Mouse (Mus musculus) megakaryocyte, embryonic 14.5 days (primary cell): Measurements from ENCODE around the gene Greb1.

Experiments
- FLI1 ChIP-seq: IDR thresholded peaks from 2 replicates; pipeline ENCODE4 v1.6.1; 2012; ENCODE audit warnings: low read length, inconsistent platforms, mixed read lengths
- GATA1 ChIP-seq: IDR thresholded peaks from 3 replicates; pipeline ENCODE4 v1.6.1; 2012; ENCODE audit warnings: mixed read lengths, low read length, inconsistent platforms, borderline replicate concordance

DNA sequence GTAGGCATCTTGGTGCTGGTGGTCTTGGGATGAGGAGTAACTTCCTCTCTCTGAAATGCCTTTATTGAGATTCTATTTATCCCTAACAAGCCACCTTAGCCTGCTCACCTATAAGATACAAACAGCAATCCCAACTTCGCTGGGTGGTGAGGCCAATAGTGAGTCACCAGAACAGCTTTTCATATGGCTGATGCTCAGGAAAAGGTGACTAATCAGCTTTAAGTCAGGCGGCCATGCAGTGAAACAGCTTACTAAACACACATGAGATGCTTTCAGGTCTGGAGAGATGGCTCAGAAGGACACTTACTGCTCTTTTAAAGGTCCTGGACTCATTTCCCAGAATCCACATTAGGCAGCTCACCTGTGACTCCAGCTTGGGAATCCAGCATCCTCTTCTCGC lies 4.9 kb downstream of the Greb1 start:
- TF ChIP-seq GATA1 (no peak), FLI1 (no peak)
